Mouse (Mus musculus) gonadal fat pad, adult 2 months (tissue): ENCODE data around the gene Mybph. TPM values are rescaled to one million over a fixed set of nuclear protein-coding genes. Genes with fewer than 3 reads are reported as not detected.

Source experiments
- DNase-seq: peaks from one replicate; pipeline ENCODE4 v3.0.0-alpha.2; 2012; ENCODE audit warnings: low read depth
- polyA plus RNA-seq: library from polyadenylated mRNA; depleted of rRNA; stranded (reverse); fragments of >200 nt; gene quantifications from 2 replicates; pipeline ENCODE4 v1.2.3, GENCODE M21; 2012; rRNA removed

Gene Mybph
- 0.13 and 0.36 TPM in 2 replicates for polyA plus RNA-seq

- no peak for DNase-seq
Observed at GRCm38 (mm10) chr1:134193126-134193525, at the start of gene Mybph. Gene Mybph (plus strand): TSS chr1:134193448.

GRCm38 (mm10) chr1:134146066-134146465, 47.2 kb upstream of the Mybph start:
- DNase-seq = no peak

GRCm38 (mm10) chr1:134150076-134150475, 43.2 kb upstream of the Mybph start:
- no peak for DNase-seq

- DNase-seq = no peak
Observed at GRCm38 (mm10) chr1:134150745-134151144, 42.5 kb upstream of the Mybph start.

GRCm38 (mm10) chr1:134151655-134152412, 41.4 kb upstream of the Mybph start:
- no peak for DNase-seq

GRCm38 (mm10) chr1:134152626-134153590, 40.3 kb upstream of the Mybph start:
- DNase-seq = no peak

- DNase-seq = no peak
Observed at GRCm38 (mm10) chr1:134154121-134154520, 39.1 kb upstream of the Mybph start.

GRCm38 (mm10) chr1:134154655-134155054, 38.6 kb upstream of the Mybph start:
- DNase-seq = no peak

- no peak for DNase-seq
Observed at GRCm38 (mm10) chr1:134160404-134160803, 32.8 kb upstream of the Mybph start.

GRCm38 (mm10) chr1:134161399-134161798, 31.8 kb upstream of the Mybph start:
- no peak for DNase-seq

- DNase-seq = no peak
Observed at GRCm38 (mm10) chr1:134162510-134163225, 30.6 kb upstream of the Mybph start.

- DNase-seq = no peak
Observed at GRCm38 (mm10) chr1:134163476-134163875, 29.8 kb upstream of the Mybph start.

- no peak for DNase-seq
Observed at GRCm38 (mm10) chr1:134164454-134164853, 28.8 kb upstream of the Mybph start.

GRCm38 (mm10) chr1:134166547-134166946, 26.7 kb upstream of the Mybph start:
- DNase-seq = no peak

- no peak for DNase-seq
Observed at GRCm38 (mm10) chr1:134167416-134168305, 25.6 kb upstream of the Mybph start.

GRCm38 (mm10) chr1:134168567-134168966, 24.7 kb upstream of the Mybph start:
- DNase-seq = no peak

- no peak for DNase-seq
Observed at GRCm38 (mm10) chr1:134168985-134169697, 24.1 kb upstream of the Mybph start.

- DNase-seq = no peak
Observed at GRCm38 (mm10) chr1:134173081-134173480, 20.2 kb upstream of the Mybph start.

- DNase-seq = no peak
Observed at GRCm38 (mm10) chr1:134177976-134178375, 15.3 kb upstream of the Mybph start.

GRCm38 (mm10) chr1:134182025-134182424, 11.2 kb upstream of the Mybph start, which contains the start of gene Chil1:
Gene Chil1 (plus strand): TSS chr1:134182176.
- DNase-seq = no peak
